ENCODE assay signal across 8 mouse cellular contexts in the genomic region with DNA sequence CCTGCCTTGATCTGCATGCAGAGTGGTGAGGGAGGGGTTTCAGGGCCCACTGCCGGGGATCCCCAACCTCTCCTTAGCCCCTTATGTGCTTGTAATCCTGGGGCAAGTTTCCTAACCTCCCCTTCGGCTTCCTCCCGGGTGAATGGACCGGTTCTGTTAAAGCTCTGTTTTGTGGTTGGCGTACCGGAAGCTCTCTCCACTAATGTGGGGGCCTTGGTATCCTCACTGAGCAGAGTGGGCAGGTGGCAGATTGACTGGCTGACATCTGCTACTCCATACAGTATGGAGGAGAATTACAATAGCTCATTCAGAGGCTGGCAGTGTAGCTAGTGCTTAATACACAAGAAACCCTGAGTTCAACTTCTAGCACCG. TPM values are rescaled to one million over a fixed set of nuclear protein-coding genes. Genes with fewer than 3 reads are reported as not detected.
DNase-seq lines count a peak whose midpoint lies in the region; ATAC-seq lines count a peak whose summit lies in the region.

No protein-coding gene starts in this region.

- no peaks in the 10 kb centered on the region for H3K27me3 ChIP-seq in kidney, embryonic 14.5 days (ENCODE audit: control insufficient read depth, insufficient read depth, low read length)
- no peaks in the 10 kb centered on the region for H3K27me3 ChIP-seq in forebrain, embryonic 14.5 days (replicated peaks; ENCODE audit: control insufficient read depth, insufficient read depth, low read length)
- H3K27me3 ChIP-seq in stomach, embryonic 14.5 days (ENCODE audit: control insufficient read depth, insufficient read depth, low read length), result no peaks in the 10 kb centered on the region

- peak overlapping the region; percentile 79 for H3K4me2 ChIP-seq in kidney, embryonic 14.5 days (replicated peaks; ENCODE audit: low read depth, low read length)
- peak overlapping the region; percentile 72 for H3K4me2 ChIP-seq in forebrain, embryonic 14.5 days (ENCODE audit: low read length)
- H3K4me2 ChIP-seq in stomach, embryonic 14.5 days (replicated peaks; ENCODE audit: low read depth, low read length), result peak overlapping the region; percentile 82

- H3K4me3 ChIP-seq in kidney, embryonic 14.5 days (ENCODE audit: low read length), result peak overlapping the region; percentile 96
- peak overlapping the region; percentile 96 for H3K4me3 ChIP-seq in forebrain, embryonic 14.5 days (ENCODE audit: low read depth, low read length)
- H3K4me3 ChIP-seq in stomach, embryonic 14.5 days (ENCODE audit: low read depth, low read length), result peak overlapping the region; percentile 92

- ATAC-seq in kidney, embryonic 14.5 days (ENCODE audit: low FRiP score, low TSS enrichment), result peak; percentile 10; the same call in 1 of the 2 replicates
- peak; percentile 40 for ATAC-seq in activated CD4-positive, CD25-positive, alpha-beta regulatory T cell, adult 4 months
- peak; percentile 71 for ATAC-seq in forebrain, embryonic 14.5 days
- ATAC-seq in stomach, embryonic 14.5 days (ENCODE audit: insufficient number of reproducible peaks, insufficient read depth, low FRiP score, low read depth), result peak; percentile 42; the same call in 1 of the 2 replicates

- 5% methylated on average over 7 of the region's 7 CpGs for WGBS in kidney, embryonic 14.5 days
- 1% methylated on average over 7 of the region's 7 CpGs for WGBS in forebrain, embryonic 14.5 days
- 8% methylated on average over 7 of the region's 7 CpGs for WGBS in stomach, embryonic 14.5 days

- peak overlapping the region; percentile 69; the same call in 1 of the 2 replicates for H3K27ac ChIP-seq in kidney, embryonic 14.5 days (ENCODE audit: low read depth, low read length)
- peak overlapping the region; percentile 87 for H3K27ac ChIP-seq in forebrain, embryonic 14.5 days (ENCODE audit: low read depth, low read length)
- peak overlapping the region; percentile 84 for H3K27ac ChIP-seq in stomach, embryonic 14.5 days (ENCODE audit: low read length)

- H3K36me3 ChIP-seq in kidney, embryonic 14.5 days (ENCODE audit: control insufficient read depth, insufficient read depth, low read length), result no peaks in the 10 kb centered on the region
- H3K36me3 ChIP-seq in forebrain, embryonic 14.5 days (ENCODE audit: control insufficient read depth, insufficient read depth, low read length), result no peaks in the 10 kb centered on the region
- H3K36me3 ChIP-seq in stomach, embryonic 14.5 days (ENCODE audit: control insufficient read depth, insufficient read depth, low read length), result no peaks in the 10 kb centered on the region

- no peak for DNase-seq in kidney, postnatal 4 days
- peak; percentile 72 for DNase-seq in forebrain, embryonic 14.5 days (ENCODE audit: low spot score)
- peak; percentile 71 for DNase-seq in layer of hippocampus, adult 11-12 months (ENCODE audit: low spot score)
- peak; percentile 7 for DNase-seq in lung, postnatal 36 days
- DNase-seq in ovary, adult 18-20 months (ENCODE audit: low spot score), result no peak

- H3K4me1 ChIP-seq in kidney, embryonic 14.5 days (ENCODE audit: control insufficient read depth, insufficient read depth, low read length), result peaks cover 7% of the 10 kb centered on the region; the same call in 1 of the 2 replicates
- peaks cover 8% of the 10 kb centered on the region for H3K4me1 ChIP-seq in forebrain, embryonic 14.5 days (ENCODE audit: control insufficient read depth, insufficient read depth, low read length)
- peaks cover 10% of the 10 kb centered on the region; the same call in 1 of the 2 replicates for H3K4me1 ChIP-seq in stomach, embryonic 14.5 days (ENCODE audit: control insufficient read depth, insufficient read depth, low read length)

- peak overlapping the region; percentile 93 for H3K9ac ChIP-seq in kidney, embryonic 14.5 days (ENCODE audit: low read depth, low read length)
- H3K9ac ChIP-seq in forebrain, embryonic 14.5 days (ENCODE audit: low read length), result peak overlapping the region; percentile 95
- peak overlapping the region; percentile 89 for H3K9ac ChIP-seq in stomach, embryonic 14.5 days (replicated peaks; ENCODE audit: low read depth, low read length)

- H3K9me3 ChIP-seq in kidney, embryonic 14.5 days (ENCODE audit: control insufficient read depth, low read length), result no peaks in the 10 kb centered on the region
- no peaks in the 10 kb centered on the region for H3K9me3 ChIP-seq in forebrain, embryonic 14.5 days (replicated peaks; ENCODE audit: control insufficient read depth, low read length)
- H3K9me3 ChIP-seq in stomach, embryonic 14.5 days (ENCODE audit: control insufficient read depth, low read depth, low read length), result no peaks in the 10 kb centered on the region

RNA-seq across cellular contexts. Expression of a gene that starts 0.8 kb away (rescaled TPM):
- 289 and 319 TPM in 2 replicates for polyA plus RNA-seq in kidney, embryonic 14.5 days (2014; fragmentation: Nextera tagmentation; extraction: Ambion mirVana)
- 100 to 1,000 TPM; 128 to 133 TPM for polyA plus RNA-seq in activated CD4-positive, CD25-positive, alpha-beta regulatory T cell, adult 4 months (2017; shearing (Covaris generic))
- 312 and 339 TPM in 2 replicates for polyA plus RNA-seq in forebrain, embryonic 14.5 days (2014; fragmentation: Nextera tagmentation; extraction: Ambion mirVana)
- polyA plus RNA-seq in stomach, embryonic 14.5 days (2014; fragmentation: Nextera tagmentation; extraction: Ambion mirVana), result 254 and 270 TPM in 2 replicates

RNA-seq across cellular contexts. Expression of a gene that starts 27.6 kb away (rescaled TPM):
- 29.4 and 38.1 TPM in 2 replicates for polyA plus RNA-seq in kidney, embryonic 14.5 days (2014; fragmentation: Nextera tagmentation; extraction: Ambion mirVana)
- 1 to 10 TPM; 7.7 to 8.6 TPM for polyA plus RNA-seq in activated CD4-positive, CD25-positive, alpha-beta regulatory T cell, adult 4 months (2017; shearing (Covaris generic))
- polyA plus RNA-seq in forebrain, embryonic 14.5 days (2014; fragmentation: Nextera tagmentation; extraction: Ambion mirVana), result 8.9 and 10.6 TPM in 2 replicates
- polyA plus RNA-seq in stomach, embryonic 14.5 days (2014; fragmentation: Nextera tagmentation; extraction: Ambion mirVana), result 26.7 and 33.7 TPM in 2 replicates

Comparison
In these comparisons a context has a peak if more than half of its experiments do, and no peak if none do; other contexts are left out.
1. ATAC-seq: peak in every context shown above with its lines; median percentile 71 in forebrain, embryonic 14.5 days; 42 in stomach, embryonic 14.5 days; 40 in activated CD4-positive, CD25-positive, alpha-beta regulatory T cell, adult 4 months; 10 in kidney, embryonic 14.5 days.
2. DNase-seq: peak in forebrain, embryonic 14.5 days (single experiment), layer of hippocampus, adult 11-12 months (single experiment) and lung, postnatal 36 days (single experiment); none in kidney, postnatal 4 days (0 of 2) and ovary, adult 18-20 months (single experiment).
3. Peak in every context shown above with its lines, with median percentiles within 50 percentile points of each other: H3K27ac ChIP-seq, H3K4me2 ChIP-seq, H3K4me3 ChIP-seq and H3K9ac ChIP-seq.